Comparison of ENCODE assay signal across 7 mouse cellular contexts in the genomic region with DNA sequence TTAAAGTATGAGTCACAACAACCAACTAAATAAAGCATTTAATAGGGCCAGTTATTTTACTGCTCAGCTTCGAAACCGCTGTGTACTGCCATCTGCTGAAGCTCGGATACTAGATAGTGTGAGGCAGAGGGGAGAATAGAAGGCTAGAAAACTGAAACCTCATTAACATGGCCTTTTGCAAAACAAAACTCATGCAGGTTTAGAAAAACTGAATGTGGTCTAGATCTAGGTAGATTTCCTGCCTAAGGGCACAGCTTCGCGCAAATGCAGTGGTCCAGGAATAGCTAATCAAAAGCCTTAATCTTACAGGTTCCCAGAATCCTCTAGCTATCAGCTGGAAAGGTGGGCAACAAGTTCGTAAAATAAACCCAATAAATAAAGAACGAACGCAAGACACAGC. TPM values are rescaled to one million over a fixed set of nuclear protein-coding genes. Genes with fewer than 3 reads are reported as not detected.
DNase-seq lines count a peak whose midpoint lies in the region; ATAC-seq lines count a peak whose summit lies in the region.

No protein-coding gene starts in this region.

- WGBS in neural tube, embryonic 11.5 days, result 25% methylated on average over 8 of the region's 8 CpGs
- 22% methylated on average over 8 of the region's 8 CpGs for WGBS in embryonic facial prominence, embryonic 14.5 days
- WGBS in limb, embryonic 13.5 days, result 18% methylated on average over 8 of the region's 8 CpGs
- 20% methylated on average over 8 of the region's 8 CpGs for WGBS in stomach, embryonic 16.5 days

- no peaks in the 10 kb centered on the region for H3K36me3 ChIP-seq in neural tube, embryonic 11.5 days (ENCODE audit: control insufficient read depth, insufficient read depth, low read length)
- peaks cover 20% of the 10 kb centered on the region; the same call in 1 of the 2 replicates for H3K36me3 ChIP-seq in embryonic facial prominence, embryonic 14.5 days (ENCODE audit: control insufficient read depth, insufficient read depth, low read length)
- H3K36me3 ChIP-seq in limb, embryonic 13.5 days, result peaks cover 32% of the 10 kb centered on the region
- H3K36me3 ChIP-seq in stomach, embryonic 16.5 days (ENCODE audit: control insufficient read depth, insufficient read depth, low read length), result no peaks in the 10 kb centered on the region

- peak overlapping the region; percentile 73 for H3K4me2 ChIP-seq in neural tube, embryonic 11.5 days (ENCODE audit: low read depth)
- H3K4me2 ChIP-seq in embryonic facial prominence, embryonic 14.5 days (ENCODE audit: low read depth, low read length), result peak overlapping the region; percentile 92
- H3K4me2 ChIP-seq in limb, embryonic 13.5 days (replicated peaks), result peak overlapping the region; percentile 88
- H3K4me2 ChIP-seq in stomach, embryonic 16.5 days (ENCODE audit: low read depth, low read length), result peak overlapping the region; percentile 82

- peak overlapping the region; percentile 90 for H3K4me3 ChIP-seq in neural tube, embryonic 11.5 days (ENCODE audit: low read depth, low read length)
- H3K4me3 ChIP-seq in embryonic facial prominence, embryonic 14.5 days (ENCODE audit: low read depth, low read length), result peak overlapping the region; percentile 89
- peak overlapping the region; percentile 66 for H3K4me3 ChIP-seq in limb, embryonic 13.5 days
- peak overlapping the region; percentile 96 for H3K4me3 ChIP-seq in stomach, embryonic 16.5 days (replicated peaks; ENCODE audit: low read length)

- H3K27me3 ChIP-seq in neural tube, embryonic 11.5 days (ENCODE audit: control insufficient read depth, insufficient read depth, low read length), result no peaks in the 10 kb centered on the region
- H3K27me3 ChIP-seq in embryonic facial prominence, embryonic 14.5 days (replicated peaks; ENCODE audit: control insufficient read depth, insufficient read depth, low read length), result no peaks in the 10 kb centered on the region
- no peaks in the 10 kb centered on the region for H3K27me3 ChIP-seq in limb, embryonic 13.5 days
- H3K27me3 ChIP-seq in stomach, embryonic 16.5 days (ENCODE audit: control insufficient read depth, insufficient read depth, low read length), result no peaks in the 10 kb centered on the region

- ATAC-seq in neural tube, embryonic 11.5 days (ENCODE audit: insufficient read depth, low FRiP score, low TSS enrichment), result no peak
- no peak for ATAC-seq in embryonic facial prominence, embryonic 14.5 days (ENCODE audit: low read depth)
- no peak for ATAC-seq in limb, embryonic 13.5 days (ENCODE audit: low FRiP score, low read depth)
- ATAC-seq in stomach, embryonic 16.5 days (ENCODE audit: insufficient read depth, low FRiP score), result no peak

- H3K27ac ChIP-seq in neural tube, embryonic 11.5 days (ENCODE audit: low read depth, low read length), result peak overlapping the region; percentile 96
- peak overlapping the region; percentile 96; the same call in 1 of the 2 replicates for H3K27ac ChIP-seq in embryonic facial prominence, embryonic 14.5 days (replicated peaks; ENCODE audit: low read depth, low read length)
- H3K27ac ChIP-seq in limb, embryonic 13.5 days, result peak overlapping the region; percentile 97
- H3K27ac ChIP-seq in stomach, embryonic 16.5 days (ENCODE audit: low read length), result peak overlapping the region; percentile 99

- H3K9ac ChIP-seq in neural tube, embryonic 11.5 days (ENCODE audit: low read length), result peak overlapping the region; percentile 97
- H3K9ac ChIP-seq in embryonic facial prominence, embryonic 14.5 days (ENCODE audit: low read depth, low read length), result peak overlapping the region; percentile 91
- H3K9ac ChIP-seq in limb, embryonic 13.5 days, result peak overlapping the region; percentile 85
- H3K9ac ChIP-seq in stomach, embryonic 16.5 days (ENCODE audit: low read length), result peak overlapping the region; percentile 97

- no peak for DNase-seq in neural tube, embryonic 11.5 days (ENCODE audit: low spot score)
- DNase-seq in neural tube, embryonic 10.5 days (ENCODE audit: extremely low spot score, low spot score), result no peak
- no peak for DNase-seq in embryonic facial prominence, embryonic 14.5 days (ENCODE audit: low spot score)
- DNase-seq in cerebellum, adult 11 months, result no peak
- no peak for DNase-seq in right cerebral cortex, postnatal 36 days (ENCODE audit: low spot score in 2 of 2)

- no peaks in the 10 kb centered on the region for H3K9me3 ChIP-seq in neural tube, embryonic 11.5 days (ENCODE audit: control insufficient read depth, low read length)
- no peaks in the 10 kb centered on the region for H3K9me3 ChIP-seq in embryonic facial prominence, embryonic 14.5 days (ENCODE audit: control insufficient read depth, low read length)
- H3K9me3 ChIP-seq in limb, embryonic 13.5 days, result no peaks in the 10 kb centered on the region
- peaks cover 2% of the 10 kb centered on the region; the same call in 1 of the 2 replicates for H3K9me3 ChIP-seq in stomach, embryonic 16.5 days (replicated peaks; ENCODE audit: control insufficient read depth, low read length)

- no peaks in the 10 kb centered on the region for H3K4me1 ChIP-seq in neural tube, embryonic 11.5 days (ENCODE audit: control insufficient read depth, insufficient read depth, low read length)
- 0 out of 2 replicates have a peak, but pooled peaks cover 5% of the 10 kb centered on the region for H3K4me1 ChIP-seq in embryonic facial prominence, embryonic 14.5 days (ENCODE audit: control insufficient read depth, insufficient read depth, low read length)
- peaks cover 12% of the 10 kb centered on the region for H3K4me1 ChIP-seq in limb, embryonic 13.5 days
- peaks cover 9% of the 10 kb centered on the region for H3K4me1 ChIP-seq in stomach, embryonic 16.5 days (ENCODE audit: control insufficient read depth, insufficient read depth, low read length)

RNA-seq across cellular contexts. Expression of a gene that starts 0.7 kb away (rescaled TPM):
- 3.1 and 3.2 TPM in 2 replicates for polyA plus RNA-seq in neural tube, embryonic 11.5 days (2014; fragmentation: Nextera tagmentation; extraction: Ambion mirVana)
- polyA plus RNA-seq in embryonic facial prominence, embryonic 14.5 days (2014; fragmentation: Nextera tagmentation; extraction: Ambion mirVana), result 3.8 and 3.9 TPM in 2 replicates
- 3.9 and 4.4 TPM in 2 replicates for polyA plus RNA-seq in limb, embryonic 13.5 days (2015; fragmentation: Nextera tagmentation; extraction: Ambion mirVana)
- polyA plus RNA-seq in stomach, embryonic 16.5 days (2015; fragmentation: Nextera tagmentation; extraction: Ambion mirVana), result 2.4 and 3.3 TPM in 2 replicates

RNA-seq across cellular contexts. Expression of a gene that starts 1.1 kb away (rescaled TPM):
- 63.0 and 63.8 TPM in 2 replicates for polyA plus RNA-seq in neural tube, embryonic 11.5 days (2014; fragmentation: Nextera tagmentation; extraction: Ambion mirVana)
- 59.8 and 65.1 TPM in 2 replicates for polyA plus RNA-seq in embryonic facial prominence, embryonic 14.5 days (2014; fragmentation: Nextera tagmentation; extraction: Ambion mirVana)
- polyA plus RNA-seq in limb, embryonic 13.5 days (2015; fragmentation: Nextera tagmentation; extraction: Ambion mirVana), result 69.6 and 70.4 TPM in 2 replicates
- 27.2 and 31.3 TPM in 2 replicates for polyA plus RNA-seq in stomach, embryonic 16.5 days (2015; fragmentation: Nextera tagmentation; extraction: Ambion mirVana)
